Comparison of ENCODE assay signal across 28 mouse cellular contexts in the genomic region with DNA sequence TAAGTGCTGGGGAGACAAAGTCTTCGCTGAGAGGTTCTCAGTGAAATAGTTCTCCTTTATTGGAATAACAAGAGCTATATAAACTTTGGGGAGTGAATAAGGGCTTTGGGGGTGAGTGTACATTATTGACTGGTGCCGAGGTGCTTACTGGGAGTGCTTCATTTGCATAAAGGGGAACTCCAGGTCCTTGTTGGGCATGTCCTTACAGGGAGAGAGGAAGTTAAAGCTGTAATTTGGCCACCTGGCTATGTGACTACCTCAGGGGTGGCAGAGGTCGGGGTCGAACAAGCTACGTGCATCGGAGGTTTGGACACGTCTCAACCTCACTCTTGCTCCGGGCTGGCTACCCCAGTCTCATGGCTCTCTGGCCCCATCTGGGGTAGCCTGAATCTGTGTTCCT. TPM values are rescaled to one million over a fixed set of nuclear protein-coding genes. Genes with fewer than 3 reads are reported as not detected.
DNase-seq lines count a peak whose midpoint lies in the region; ATAC-seq and TF ChIP-seq lines count a peak whose summit lies in the region.
"Had no signal": no experiment of that assay in that cellular context is flagged by ENCODE, and none has a peak within 500 bp of the region (broad histone marks: within the 10 kb centered on the region; RNA-seq: fewer than 3 reads in every experiment).

No protein-coding gene starts in this region.

- peak; percentile 90 for DNase-seq in A20 (ENCODE audit: low read depth, low spot score)
- DNase-seq in induced T-regulatory cell, adult 2 months (ENCODE audit: low read depth) = peak; percentile 23
- DNase-seq in kidney, postnatal 10 days = no peak
- no peak for DNase-seq in layer of hippocampus, postnatal 25 days (ENCODE audit: extremely low spot score in 1 of 2, low spot score in 1 of 2)
- no peak for DNase-seq in ovary, adult 18-20 months (ENCODE audit: low spot score)
- DNase-seq: adrenal gland, postnatal 14 days; cerebellum, adult 11-12 months; cerebellum, postnatal 10 days; forebrain, postnatal 0 days; kidney, adult 8-10 months; kidney, postnatal 14 days; right cerebral cortex, postnatal 4 days had no signal

- H3K36me3 ChIP-seq in E14TG2a.4 (ENCODE audit: insufficient read depth, low read length) = no peaks in the 10 kb centered on the region
- H3K36me3 ChIP-seq: embryonic facial prominence, embryonic 10.5 days; embryonic facial prominence, embryonic 15.5 days; forebrain, embryonic 12.5 days; heart, embryonic 10.5 days; heart, embryonic 15.5 days; hindbrain, embryonic 12.5 days; limb, embryonic 13.5 days; lung, embryonic 15.5 days; midbrain, embryonic 12.5 days; stomach, embryonic 15.5 days had no signal

- ATAC-seq in neutrophil, adult 5-6 weeks (ENCODE audit: extremely low read depth, insufficient number of reproducible peaks, low FRiP score, poor library complexity, severe bottlenecking) = peak; percentile 55; the same call in 1 of the 2 replicates
- ATAC-seq: forebrain, postnatal 0 days; hindbrain, postnatal 0 days; intestine, embryonic 16.5 days had no signal

- TF ChIP-seq CTCF in E14TG2a.4 (conservative IDR thresholded peaks at IDR 0.05; ENCODE audit: low read length) = no peak

- peaks cover 8% of the 10 kb centered on the region for H3K27me3 ChIP-seq in E14TG2a.4 (ENCODE audit: insufficient read depth, low read length)
- H3K27me3 ChIP-seq: forebrain, embryonic 12.5 days; stomach, embryonic 15.5 days had no signal

- 0 out of 2 replicates have a peak overlapping the region, but pooled peaks have one; percentile 7 for H3K4me3 ChIP-seq in E14TG2a.4 (replicated peaks; ENCODE audit: low read length)
- H3K4me3 ChIP-seq: embryonic facial prominence, embryonic 10.5 days; embryonic facial prominence, embryonic 15.5 days; forebrain, embryonic 12.5 days; heart, embryonic 10.5 days; heart, embryonic 15.5 days; hindbrain, embryonic 12.5 days; left cerebral cortex, adult 2 months; limb, embryonic 13.5 days; lung, embryonic 15.5 days; megakaryocyte, embryonic 14.5 days; midbrain, embryonic 12.5 days; stomach, embryonic 15.5 days had no signal

- peaks cover 24% of the 10 kb centered on the region for H3K4me1 ChIP-seq in E14TG2a.4 (replicated peaks; ENCODE audit: low read depth, low read length)
- H3K4me1 ChIP-seq: embryonic facial prominence, embryonic 10.5 days; embryonic facial prominence, embryonic 15.5 days; forebrain, embryonic 12.5 days; heart, embryonic 10.5 days; hindbrain, embryonic 12.5 days; limb, embryonic 13.5 days; midbrain, embryonic 12.5 days had no signal

- no peaks in the 10 kb centered on the region for H3K9me3 ChIP-seq in E14TG2a.4 (ENCODE audit: low read length)
- H3K9me3 ChIP-seq: embryonic facial prominence, embryonic 10.5 days; embryonic facial prominence, embryonic 15.5 days; forebrain, embryonic 12.5 days; heart, embryonic 10.5 days; heart, embryonic 15.5 days; hindbrain, embryonic 12.5 days; limb, embryonic 13.5 days; lung, embryonic 15.5 days; midbrain, embryonic 12.5 days; stomach, embryonic 15.5 days had no signal

RNA-seq across cellular contexts. Expression of a gene that starts 18.8 kb away (rescaled TPM):
- 187 and 202 TPM in 2 replicates for total RNA-seq in neutrophil, adult 5-6 weeks (2017)
- 100 to 1,000 TPM; 108 to 126 TPM for total RNA-seq in layer of hippocampus, postnatal 25 days (2021)

RNA-seq across cellular contexts. Expression of a gene that starts 47.7 kb away (rescaled TPM):
- 2.0 TPM in 1 of 2 replicates, not detected in the other for total RNA-seq in neutrophil, adult 5-6 weeks (2017)
- total RNA-seq in layer of hippocampus, postnatal 25 days (2021) = 100 to 1,000 TPM; 548 to 608 TPM

RNA-seq across cellular contexts. Expression of a gene that starts 59.4 kb away (rescaled TPM):
- total RNA-seq in neutrophil, adult 5-6 weeks (2017) = 1.2 TPM in 1 of 2 replicates, not detected in the other
- 1 to 10 TPM; 2.3 to 4.2 TPM for total RNA-seq in layer of hippocampus, postnatal 25 days (2021)
- total RNA-seq: hindbrain, postnatal 0 days had no signal

Comparison
In these comparisons a context has a peak if more than half of its experiments do, and no peak if none do; other contexts are left out.
1. DNase-seq: peak in A20 (single experiment) and induced T-regulatory cell, adult 2 months (single experiment); none in kidney, postnatal 10 days (single experiment), layer of hippocampus, postnatal 25 days (0 of 2) and ovary, adult 18-20 months (single experiment).
2. RNA of a gene that starts 47.7 kb away (total RNA-seq): 548 to 608 TPM in layer of hippocampus, postnatal 25 days; 2.0 TPM in neutrophil, adult 5-6 weeks; every median in the first group is over 100 times any median in the second.